Mouse (Mus musculus): Measurements from ENCODE around the gene Gm45837. TPM values are rescaled to one million over a fixed set of nuclear protein-coding genes. Genes with fewer than 3 reads are reported as not detected.
A peak's percentile ranks its signal among the peaks of the same experiment; 100 is the strongest.

Gm45837 gene
- 10.3 TPM in 1 of 2 replicates, not detected in the other for polyA plus RNA-seq (2015; fragmentation: Nextera tagmentation; extraction: Ambion mirVana)

DNA sequence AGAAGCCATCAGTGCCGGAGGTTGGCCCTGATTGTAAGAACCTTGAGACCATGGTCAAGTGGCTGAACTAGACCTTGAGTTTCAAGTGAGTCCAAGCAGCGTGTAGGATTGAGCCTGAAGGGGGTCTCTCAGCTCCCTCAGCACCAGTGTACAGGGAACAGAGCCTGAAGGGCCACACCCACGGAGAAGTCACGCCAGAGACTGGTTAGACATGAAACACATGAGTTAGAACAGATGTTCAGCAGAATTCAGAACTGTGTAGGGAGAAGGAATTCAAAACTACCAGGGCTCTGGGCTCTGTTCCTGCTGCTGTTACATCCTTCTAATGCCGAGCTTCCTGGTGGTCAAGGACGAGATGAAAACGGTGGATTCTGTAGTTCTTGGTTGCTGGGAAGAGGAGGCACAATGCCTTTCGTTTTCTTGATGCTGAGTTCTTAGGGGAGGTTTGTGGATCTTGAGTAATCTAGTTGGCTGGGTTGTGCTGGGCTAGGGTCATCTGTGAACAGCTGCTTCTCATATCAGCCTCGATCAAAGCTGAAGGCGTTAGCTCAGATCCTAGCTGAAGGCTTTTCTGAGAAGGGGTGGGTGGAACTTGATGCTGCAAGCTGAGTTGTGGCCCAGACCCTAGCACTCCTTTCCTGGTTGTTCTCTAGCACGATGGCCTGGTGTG is at the start of gene Gm45837:
TSS of gene Gm45837 (plus strand) at position 620 of the 670 bp plus-strand sequence.
- ATAC-seq (ENCODE audit: borderline replicate concordance, extremely low read depth, low FRiP score, low TSS enrichment) = no peak
- H3K9me3 ChIP-seq = no peaks in the 10 kb centered on the region
- H3K4me2 ChIP-seq = no peak within 1 kb of the TSS
- peaks cover 60% of the 10 kb centered on the region for H3K36me3 ChIP-seq
- H3K9ac ChIP-seq = no peak within 1 kb of the TSS; the same call in 1 of the 2 replicates
- H3K4me3 ChIP-seq = no peak within 1 kb of the TSS
- WGBS = 61% methylated on average over 11 of the region's 11 CpGs
- H3K27ac ChIP-seq = 0 out of 2 replicates have a peak within 1 kb of the TSS, but pooled peaks have one; percentile 3
- H3K4me1 ChIP-seq = peaks cover 22% of the 10 kb centered on the region
- H3K27me3 ChIP-seq = no peaks in the 10 kb centered on the region

DNA sequence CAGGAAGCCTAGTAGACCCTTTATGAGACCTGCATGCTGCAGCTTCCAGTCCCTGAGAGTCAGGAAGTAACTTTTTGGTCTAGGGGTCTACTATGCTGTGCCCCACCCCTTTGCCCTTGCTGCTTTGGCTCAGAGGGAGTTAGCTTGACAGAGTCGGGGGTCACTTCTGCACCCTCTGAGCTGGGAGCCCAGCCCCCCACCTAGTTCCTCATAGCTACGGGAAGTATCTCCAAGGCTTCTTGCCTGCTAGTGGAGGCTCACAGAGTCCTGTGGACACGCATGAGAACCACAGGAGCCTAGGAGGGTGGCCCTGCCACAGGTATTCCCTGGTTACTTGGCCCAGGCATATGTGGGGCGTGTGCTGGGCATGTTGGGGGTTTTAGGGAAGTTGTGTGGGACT is 49.7 kb upstream of the Gm45837 start:
- H3K36me3 ChIP-seq = no peaks in the 10 kb centered on the region
- no peaks in the 10 kb centered on the region for H3K9me3 ChIP-seq
- no peak overlapping the region for H3K4me2 ChIP-seq
- peak; percentile 7; the same call in 1 of the 2 replicates for ATAC-seq (ENCODE audit: borderline replicate concordance, extremely low read depth, low FRiP score, low TSS enrichment)
- H3K27ac ChIP-seq = no peak overlapping the region
- no peaks in the 10 kb centered on the region for H3K27me3 ChIP-seq
- H3K4me1 ChIP-seq = peaks cover 6% of the 10 kb centered on the region; the same call in 1 of the 2 replicates
- no peak overlapping the region for H3K9ac ChIP-seq
- H3K4me3 ChIP-seq = no peak overlapping the region
- WGBS = 64% methylated on average over 4 of the region's 4 CpGs

DNA sequence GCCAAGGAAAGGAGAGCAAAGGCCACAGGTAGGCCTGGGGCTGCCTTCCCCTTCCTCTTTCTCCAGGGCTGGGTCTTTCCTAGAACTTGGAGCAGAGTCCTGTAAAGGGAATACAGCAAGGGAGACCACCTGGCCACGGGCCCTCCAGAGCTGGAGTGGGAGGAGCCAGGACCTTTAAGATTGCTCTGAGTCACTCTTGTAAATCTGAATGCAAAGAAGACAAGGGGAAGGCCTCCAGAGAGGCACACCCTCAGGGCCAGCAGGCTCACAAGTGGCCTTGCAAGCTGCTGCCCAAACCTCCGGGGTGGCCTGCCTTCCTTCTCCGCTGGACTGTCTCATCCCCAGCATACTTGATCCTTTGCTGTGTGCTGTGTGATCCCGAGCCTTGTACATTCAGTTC is 48.9 kb upstream of the Gm45837 start:
- WGBS = 54% methylated on average over 4 of the region's 4 CpGs
- no peak overlapping the region for H3K4me2 ChIP-seq
- no peak overlapping the region for H3K9ac ChIP-seq

DNA sequence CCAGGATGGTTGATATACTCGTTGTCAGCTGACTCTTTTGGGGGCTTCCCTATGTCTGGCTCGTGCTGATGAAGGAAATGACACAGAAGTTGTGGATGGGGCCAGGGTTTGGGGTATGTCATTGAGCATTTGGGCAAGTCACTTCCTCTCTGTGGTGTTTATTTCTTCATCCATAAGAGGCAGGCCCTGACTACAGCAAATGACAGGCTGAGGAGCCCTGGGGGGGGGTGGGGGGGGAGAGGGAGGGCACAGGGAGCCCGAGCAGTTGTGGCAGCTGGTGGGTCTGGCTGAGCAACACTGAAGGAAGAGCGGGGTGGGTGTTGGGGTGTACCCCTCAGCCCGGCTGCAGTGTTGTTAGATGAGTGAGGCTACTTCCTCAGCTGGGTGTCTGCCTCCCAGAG is 47.9 kb upstream of the Gm45837 start:
- Histone ChIP-seq H3K4me3 (no peak overlapping the region), H3K36me3 (no peaks in the 10 kb centered on the region), H3K9me3 (no peaks in the 10 kb centered on the region), H3K27me3 (no peaks in the 10 kb centered on the region), H3K9ac (no peak overlapping the region), H3K27ac (no peak overlapping the region), H3K4me1 (peaks cover 6% of the 10 kb centered on the region; the same call in 1 of the 2 replicates), H3K4me2 (no peak overlapping the region)
- 74% methylated on average over 5 of the region's 5 CpGs for WGBS
- no peak for ATAC-seq (ENCODE audit: borderline replicate concordance, extremely low read depth, low FRiP score, low TSS enrichment)

More for the DNA sequence above, 48.9 kb upstream of the Gm45837 start:
- Histone ChIP-seq H3K36me3 (no peaks in the 10 kb centered on the region), H3K27ac (no peak overlapping the region), H3K9me3 (no peaks in the 10 kb centered on the region), H3K27me3 (no peaks in the 10 kb centered on the region), H3K4me1 (peaks cover 6% of the 10 kb centered on the region; the same call in 1 of the 2 replicates), H3K4me3 (no peak overlapping the region)
- no peak for ATAC-seq (ENCODE audit: borderline replicate concordance, extremely low read depth, low FRiP score, low TSS enrichment)

DNA sequence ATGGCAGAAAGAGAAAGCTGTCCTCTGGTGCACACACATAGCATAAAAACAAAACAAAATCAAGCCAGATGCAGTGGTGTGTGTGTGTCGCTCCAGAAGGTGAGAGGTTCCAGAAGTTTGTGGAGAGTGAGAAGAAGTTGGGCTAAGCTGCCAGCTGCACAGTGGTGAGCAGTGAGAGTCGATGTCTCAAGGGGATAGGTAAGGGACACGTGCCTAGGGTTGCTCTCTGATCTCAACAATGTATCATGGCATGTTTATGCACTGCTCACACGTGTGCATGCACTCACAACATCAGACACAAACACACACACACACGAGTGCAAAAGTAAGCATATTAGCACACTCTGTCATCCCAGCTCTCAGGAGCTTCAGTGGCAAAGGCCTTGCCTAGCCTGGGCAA is 46.8 kb upstream of the Gm45837 start:
- H3K4me1 ChIP-seq = peaks cover 6% of the 10 kb centered on the region; the same call in 1 of the 2 replicates
- WGBS = 61% methylated on average over 5 of the region's 5 CpGs
- no peak overlapping the region for H3K4me2 ChIP-seq
- no peak overlapping the region for H3K27ac ChIP-seq
- H3K9ac ChIP-seq = no peak overlapping the region
- ATAC-seq (ENCODE audit: borderline replicate concordance, extremely low read depth, low FRiP score, low TSS enrichment) = no peak
- no peaks in the 10 kb centered on the region for H3K9me3 ChIP-seq
- no peaks in the 10 kb centered on the region for H3K27me3 ChIP-seq
- no peaks in the 10 kb centered on the region for H3K36me3 ChIP-seq
- no peak overlapping the region for H3K4me3 ChIP-seq

DNA sequence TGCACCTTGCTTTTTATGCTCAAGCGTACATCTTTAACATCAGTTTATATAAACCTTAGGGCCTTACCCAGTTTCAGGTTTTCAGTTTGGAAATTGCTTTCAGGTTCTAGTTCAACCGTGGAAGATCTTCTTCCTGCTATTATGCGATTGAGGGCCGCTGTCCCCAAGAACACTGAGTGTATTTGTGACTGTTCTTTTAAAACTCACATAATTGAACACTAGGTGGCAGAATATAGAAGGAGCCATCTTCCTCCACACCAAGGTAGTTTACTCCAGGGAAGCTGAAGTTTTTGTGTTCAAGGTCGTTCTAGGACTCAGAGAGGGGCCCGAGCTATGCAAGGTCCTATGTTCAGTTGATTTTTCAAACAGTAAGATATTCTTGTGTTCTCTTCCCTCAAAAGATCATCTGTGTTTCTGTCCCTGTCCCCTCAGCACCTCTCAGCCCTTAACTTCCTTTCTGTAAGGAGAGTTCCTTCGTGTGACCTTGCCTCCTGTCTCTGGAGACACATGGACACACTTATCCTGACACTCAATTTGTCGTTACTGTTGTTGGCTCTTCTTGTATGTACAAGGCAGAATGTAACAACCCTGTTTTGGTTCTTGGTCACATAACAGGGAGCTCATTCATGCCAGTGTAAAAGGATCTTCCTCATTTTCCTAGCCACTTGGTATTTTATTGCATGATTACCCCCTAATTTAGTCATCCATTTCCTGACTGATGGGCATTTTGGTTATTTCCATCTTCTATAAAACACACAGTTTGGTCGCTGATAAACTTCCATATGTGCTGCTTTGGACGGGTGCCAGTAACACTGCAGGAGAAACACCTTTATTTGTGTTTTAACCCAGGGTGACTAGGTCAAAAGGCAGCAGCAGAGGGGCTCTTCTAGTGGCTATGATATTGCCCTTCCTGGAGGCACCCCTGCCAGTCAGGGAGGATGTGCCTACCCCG is 42.5 kb upstream of the Gm45837 start:
- Histone ChIP-seq H3K27me3 (no peaks in the 10 kb centered on the region), H3K4me1 (no peaks in the 10 kb centered on the region), H3K9ac (no peak overlapping the region), H3K36me3 (no peaks in the 10 kb centered on the region), H3K4me3 (no peak overlapping the region), H3K27ac (no peak overlapping the region), H3K9me3 (no peaks in the 10 kb centered on the region), H3K4me2 (no peak overlapping the region)
- 48% methylated on average over 11 of the region's 11 CpGs for WGBS
- ATAC-seq (ENCODE audit: borderline replicate concordance, extremely low read depth, low FRiP score, low TSS enrichment) = no peak

DNA sequence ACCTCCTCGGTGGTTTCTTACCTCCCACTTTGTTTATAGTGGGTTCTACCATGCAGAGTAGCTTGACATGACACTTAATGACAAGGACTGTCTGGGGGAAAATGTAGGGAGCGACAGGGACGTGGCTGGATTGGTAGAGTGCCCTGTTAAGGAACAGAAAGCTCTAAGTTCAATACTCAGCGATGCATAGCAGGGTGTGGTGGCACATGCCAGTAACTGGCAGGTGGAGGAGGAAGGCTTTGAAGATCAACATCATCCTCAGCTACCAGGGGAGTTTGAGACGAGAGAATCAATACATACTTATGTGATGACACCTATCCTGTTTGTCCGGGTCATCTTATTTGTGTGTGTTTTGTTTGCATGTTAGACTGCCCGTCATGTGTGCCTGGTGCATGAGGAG is 41.0 kb upstream of the Gm45837 start:
- 69% methylated on average over 7 of the region's 7 CpGs for WGBS
- no peaks in the 10 kb centered on the region for H3K4me1 ChIP-seq
- H3K36me3 ChIP-seq = no peaks in the 10 kb centered on the region
- no peak overlapping the region for H3K9ac ChIP-seq
- H3K27ac ChIP-seq = no peak overlapping the region
- no peak for ATAC-seq (ENCODE audit: borderline replicate concordance, extremely low read depth, low FRiP score, low TSS enrichment)
- no peaks in the 10 kb centered on the region for H3K27me3 ChIP-seq
- H3K9me3 ChIP-seq = no peaks in the 10 kb centered on the region
- H3K4me2 ChIP-seq = no peak overlapping the region
- no peak overlapping the region for H3K4me3 ChIP-seq

DNA sequence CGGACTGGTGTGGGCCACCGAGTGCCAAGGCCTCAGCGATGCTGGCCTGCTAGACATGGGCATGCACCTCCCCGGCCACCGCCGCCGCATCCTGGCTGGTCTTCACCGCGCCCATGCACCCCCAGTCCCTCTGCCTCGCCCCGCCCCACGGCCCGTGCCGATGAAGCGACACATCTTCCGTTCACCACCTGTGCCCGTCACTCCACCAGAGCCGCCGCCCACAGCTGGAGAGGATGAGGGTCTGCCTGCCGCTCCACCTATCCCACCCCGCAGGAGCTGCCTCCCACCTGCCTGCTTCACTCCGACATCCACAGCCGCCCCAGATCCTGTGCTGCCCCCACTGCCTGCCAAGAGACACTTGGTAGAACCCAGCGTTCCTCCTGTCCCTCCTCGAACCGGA is 37.6 kb upstream of the Gm45837 start:
- Histone ChIP-seq H3K4me2 (no peak overlapping the region), H3K4me3 (no peak overlapping the region), H3K9ac (no peak overlapping the region), H3K27ac (no peak overlapping the region), H3K36me3 (no peaks in the 10 kb centered on the region), H3K4me1 (peaks cover 8% of the 10 kb centered on the region), H3K9me3 (no peaks in the 10 kb centered on the region), H3K27me3 (no peaks in the 10 kb centered on the region)
- WGBS = 79% methylated on average over 26 of the region's 26 CpGs
- no peak for ATAC-seq (ENCODE audit: borderline replicate concordance, extremely low read depth, low FRiP score, low TSS enrichment)

DNA sequence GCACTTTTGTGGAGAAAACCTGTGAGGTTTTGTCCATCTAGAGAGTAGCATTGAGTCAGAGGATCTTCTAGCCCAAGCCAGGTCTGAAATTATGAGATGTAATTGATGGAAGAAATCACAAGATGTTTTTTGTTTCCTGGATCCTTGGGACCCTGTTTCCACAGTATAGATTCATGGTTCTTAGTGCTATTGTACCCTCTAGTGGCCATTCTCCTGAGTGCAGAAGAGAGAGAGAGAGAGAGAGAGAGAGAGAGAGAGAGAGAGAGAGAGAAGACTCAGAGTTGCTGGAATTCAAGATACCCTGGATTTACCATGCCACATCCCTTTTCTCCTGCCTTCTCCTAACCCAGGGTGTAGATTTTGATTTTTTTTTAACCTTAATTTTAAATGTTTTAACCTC is 36.5 kb upstream of the Gm45837 start:
- Histone ChIP-seq H3K27me3 (no peaks in the 10 kb centered on the region), H3K9me3 (no peaks in the 10 kb centered on the region), H3K4me2 (no peak overlapping the region), H3K36me3 (no peaks in the 10 kb centered on the region), H3K4me1 (peaks cover 19% of the 10 kb centered on the region), H3K4me3 (no peak overlapping the region), H3K9ac (no peak overlapping the region), H3K27ac (no peak overlapping the region)
- no peak for ATAC-seq (ENCODE audit: borderline replicate concordance, extremely low read depth, low FRiP score, low TSS enrichment)

DNA sequence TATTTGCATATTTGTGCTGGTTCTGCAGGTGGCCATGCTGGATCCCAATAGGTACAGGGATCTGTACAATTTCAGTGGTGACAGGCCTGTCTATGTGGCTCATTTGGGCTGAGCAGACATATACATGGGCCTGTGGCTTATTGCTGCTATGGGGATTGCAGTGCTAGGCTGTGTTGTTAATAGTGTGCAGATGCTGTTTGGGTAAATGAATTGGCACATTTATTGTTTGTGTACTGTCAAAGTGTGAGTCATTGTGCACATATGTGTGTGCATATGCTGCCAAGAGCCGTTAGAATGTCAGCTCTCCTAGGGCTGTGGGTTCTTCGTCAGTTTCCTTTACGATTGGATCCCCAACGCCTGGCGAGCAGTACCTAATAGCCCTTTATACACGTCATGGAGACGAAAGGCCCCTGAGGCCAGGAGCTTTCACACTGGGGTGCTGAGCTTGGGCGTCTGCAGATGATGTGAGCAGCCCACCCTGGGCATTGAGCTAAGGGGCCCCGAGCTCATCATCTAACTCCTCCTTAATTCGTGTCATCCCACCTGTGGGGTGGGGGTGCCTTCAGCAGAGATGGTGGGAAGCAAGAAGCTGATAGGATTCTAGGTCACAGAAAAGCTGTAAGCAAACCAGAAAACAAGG is 33.9 kb upstream of the Gm45837 start:
- no peak overlapping the region for H3K27ac ChIP-seq

DNA sequence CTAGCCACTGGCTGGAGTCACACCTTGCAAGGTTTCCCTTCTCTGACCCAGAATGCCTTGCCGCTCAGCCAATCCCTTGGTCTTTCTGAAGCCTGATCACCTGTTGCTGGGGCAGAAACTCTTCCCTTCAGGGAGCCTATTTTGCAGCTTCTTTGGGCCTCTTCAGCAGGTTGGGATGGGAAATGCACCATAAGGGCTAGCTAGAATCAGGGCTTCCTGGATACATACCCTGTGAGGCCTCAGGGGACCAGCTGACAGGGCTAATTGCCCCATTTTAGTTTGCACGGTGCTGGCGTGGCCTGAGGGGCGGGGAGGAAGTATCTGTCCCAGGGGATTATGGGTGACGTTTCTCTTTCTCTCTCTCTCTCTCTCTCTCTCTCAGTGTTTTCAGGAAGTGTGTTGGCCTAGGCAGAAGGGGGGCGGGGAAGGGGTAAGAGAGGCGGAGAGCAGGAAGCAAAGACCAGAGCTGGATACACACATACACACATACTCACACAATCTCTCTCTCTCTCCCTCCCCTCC is 32.9 kb upstream of the Gm45837 start:
- peak overlapping the region; percentile 29 for H3K4me3 ChIP-seq
- no peaks in the 10 kb centered on the region for H3K36me3 ChIP-seq
- H3K9me3 ChIP-seq = no peaks in the 10 kb centered on the region
- 19% methylated on average over 7 of the region's 7 CpGs for WGBS
- H3K4me2 ChIP-seq = peak overlapping the region; percentile 52
- no peaks in the 10 kb centered on the region for H3K27me3 ChIP-seq
- H3K9ac ChIP-seq = peak overlapping the region; percentile 33
- H3K27ac ChIP-seq = peak overlapping the region; percentile 88
- ATAC-seq (ENCODE audit: borderline replicate concordance, extremely low read depth, low FRiP score, low TSS enrichment) = peak; percentile 78
- peaks cover 36% of the 10 kb centered on the region for H3K4me1 ChIP-seq

More for the DNA sequence above, 33.9 kb upstream of the Gm45837 start:
- H3K4me1 ChIP-seq = peaks cover 28% of the 10 kb centered on the region
- H3K36me3 ChIP-seq = no peaks in the 10 kb centered on the region
- no peaks in the 10 kb centered on the region for H3K27me3 ChIP-seq
- no peaks in the 10 kb centered on the region for H3K9me3 ChIP-seq
- 76% methylated on average over 10 of the region's 10 CpGs for WGBS
- H3K9ac ChIP-seq = no peak overlapping the region
- no peak overlapping the region for H3K4me2 ChIP-seq
- no peak for ATAC-seq (ENCODE audit: borderline replicate concordance, extremely low read depth, low FRiP score, low TSS enrichment)
- H3K4me3 ChIP-seq = no peak overlapping the region
